Mouse (Mus musculus) neural tube, embryonic 12.5 days (tissue): Measurements from ENCODE around the gene Cenpt. TPM values are rescaled to one million over a fixed set of nuclear protein-coding genes. Genes with fewer than 3 reads are reported as not detected.

Source experiments
- ATAC-seq: fragments of 200-750 bp; cut with Nextera tagmentation; 2 replicates; pipeline ENCODE4 v1.8.0; 2017; ENCODE audit warnings: low read depth, mild to moderate bottlenecking, moderate TSS enrichment, moderate library complexity; ENCODE audit not compliant: low FRiP score
- H3K27ac ChIP-seq: fragments of 300-500 bp; sonication (generic); 2 replicates; pipeline ENCODE4 v1.5.1; 2016
- H3K27me3 ChIP-seq: fragments of 300-500 bp; sonication (generic); replicated peaks from 2 replicates; pipeline ENCODE4 v1.6.1; 2016; ENCODE audit warnings: mild to moderate bottlenecking
- H3K36me3 ChIP-seq: fragments of 300-500 bp; sonication (generic); 2 replicates; pipeline ENCODE4 v1.6.1; 2016; ENCODE audit warnings: mild to moderate bottlenecking
- H3K4me1 ChIP-seq: fragments of 300-500 bp; sonication (generic); 2 replicates; pipeline ENCODE4 v1.6.1; 2016
- H3K4me2 ChIP-seq: fragments of 300-500 bp; sonication (generic); replicated peaks from 2 replicates; pipeline ENCODE4 v1.6.1; 2016; ENCODE audit warnings: mild to moderate bottlenecking
- H3K4me3 ChIP-seq: fragments of 300-500 bp; sonication (generic); 2 replicates; pipeline ENCODE4 v1.5.1; 2016
- H3K9ac ChIP-seq: fragments of 300-500 bp; sonication (generic); 2 replicates; pipeline ENCODE4 v1.6.1; 2016; ENCODE audit warnings: mild to moderate bottlenecking
- H3K9me3 ChIP-seq: fragments of 300-500 bp; sonication (generic); 2 replicates; pipeline ENCODE4 v1.6.1; 2016; ENCODE audit warnings: mild to moderate bottlenecking
- WGBS: fragments of 180-500 bp; shearing (Covaris S2); methylation state at CpG from one replicate; pipeline ENCODE4 v1.1.7; 2016; 5-methylcytosine and 5-hydroxymethylcytosine counted together
- polyA plus RNA-seq: library from polyadenylated mRNA; unstranded; fragments of >200 nt; fragmentation: Nextera tagmentation; extraction: Ambion mirVana; gene quantifications from 2 replicates; pipeline ENCODE4 v1.2.1, GENCODE M21; 2016

Cenpt gene
- polyA plus RNA-seq, 1 experiment from 2014 or later, result 61.8 TPM

DNA sequence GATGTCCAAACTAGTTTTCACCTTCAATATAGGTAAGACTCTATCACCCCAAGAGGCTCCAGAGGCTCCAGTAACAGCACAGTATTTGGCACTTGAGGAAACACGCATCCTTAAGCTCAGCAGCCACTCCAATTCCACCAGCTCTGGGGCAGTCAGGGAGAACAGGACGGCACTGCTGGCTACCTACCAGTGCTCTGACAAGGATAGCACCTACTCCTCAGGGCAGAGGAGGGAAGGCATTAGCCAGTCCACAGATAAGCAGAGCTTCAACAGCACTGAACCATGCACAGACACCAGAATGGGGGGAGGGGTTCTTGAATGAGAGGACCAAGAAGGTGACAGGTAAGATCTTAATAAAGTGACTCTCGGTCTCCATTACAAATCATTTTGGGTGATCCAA, 33.4 kb downstream of the Cenpt start:
- H3K4me1 ChIP-seq, result no peaks in the 10 kb centered on the region
- no peak overlapping the region for H3K27ac ChIP-seq
- H3K9me3 ChIP-seq, result no peaks in the 10 kb centered on the region
- no peak for ATAC-seq
- H3K27me3 ChIP-seq, result no peaks in the 10 kb centered on the region
- no peak overlapping the region for H3K4me3 ChIP-seq
- H3K9ac ChIP-seq, result no peak overlapping the region
- H3K4me2 ChIP-seq, result no peak overlapping the region
- WGBS, result 96% methylated on average over 3 of the region's 3 CpGs
- H3K36me3 ChIP-seq, result peaks cover 48% of the 10 kb centered on the region

GRCm38 (mm10) chr8:105813241-105813640, 39.8 kb downstream of the Cenpt start:
- Histone ChIP-seq H3K9ac (no peak overlapping the region), H3K36me3 (peaks cover 20% of the 10 kb centered on the region), H3K4me3 (no peak overlapping the region), H3K9me3 (no peaks in the 10 kb centered on the region), H3K27me3 (no peaks in the 10 kb centered on the region), H3K27ac (no peak overlapping the region), H3K4me2 (no peak overlapping the region), H3K4me1 (no peaks in the 10 kb centered on the region; the same call in 1 of the 2 replicates)
- ATAC-seq, result no peak
- WGBS, result 98% methylated on average over 6 of the region's 6 CpGs

GRCm38 (mm10) chr8:105812511-105812910, 40.6 kb downstream of the Cenpt start:
- Histone ChIP-seq H3K36me3 (peaks cover 20% of the 10 kb centered on the region), H3K27ac (no peak overlapping the region), H3K4me2 (no peak overlapping the region), H3K27me3 (no peaks in the 10 kb centered on the region), H3K9ac (no peak overlapping the region), H3K4me3 (no peak overlapping the region), H3K4me1 (no peaks in the 10 kb centered on the region; the same call in 1 of the 2 replicates), H3K9me3 (no peaks in the 10 kb centered on the region)
- WGBS, result 89% methylated on average over 5 of the region's 5 CpGs
- no peak for ATAC-seq

DNA sequence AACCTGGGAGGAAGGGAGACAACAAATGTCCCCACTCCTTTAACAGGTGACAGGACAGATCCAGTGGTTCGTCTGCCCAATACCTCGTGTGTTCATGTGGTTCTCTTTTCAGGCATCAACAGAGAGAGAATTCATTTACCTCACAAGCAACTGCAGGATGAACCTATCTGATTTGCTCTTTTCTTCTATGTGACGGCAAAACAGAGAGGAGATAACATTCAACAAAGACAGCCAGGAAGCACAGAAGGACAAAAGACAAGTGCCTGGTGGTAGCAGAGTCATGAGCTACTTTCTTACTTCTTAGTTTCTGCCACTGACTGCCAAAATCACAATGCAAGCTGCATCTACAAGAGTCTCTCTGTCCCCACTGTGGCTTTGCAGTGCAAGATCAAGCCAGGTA, 41.5 kb downstream of the Cenpt start:
- no peak for ATAC-seq
- H3K4me2 ChIP-seq, result no peak overlapping the region
- H3K9me3 ChIP-seq, result no peaks in the 10 kb centered on the region
- 90% methylated on average over 3 of the region's 3 CpGs for WGBS
- no peak overlapping the region for H3K4me3 ChIP-seq
- H3K9ac ChIP-seq, result no peak overlapping the region
- H3K27me3 ChIP-seq, result no peaks in the 10 kb centered on the region
- peaks cover 20% of the 10 kb centered on the region for H3K36me3 ChIP-seq
- H3K4me1 ChIP-seq, result no peaks in the 10 kb centered on the region; the same call in 1 of the 2 replicates
- H3K27ac ChIP-seq, result no peak overlapping the region

- WGBS, result 91% methylated on average over 10 of the region's 10 CpGs
Measured at GRCm38 (mm10) chr8:105811061-105811460, 42.0 kb downstream of the Cenpt start.

DNA sequence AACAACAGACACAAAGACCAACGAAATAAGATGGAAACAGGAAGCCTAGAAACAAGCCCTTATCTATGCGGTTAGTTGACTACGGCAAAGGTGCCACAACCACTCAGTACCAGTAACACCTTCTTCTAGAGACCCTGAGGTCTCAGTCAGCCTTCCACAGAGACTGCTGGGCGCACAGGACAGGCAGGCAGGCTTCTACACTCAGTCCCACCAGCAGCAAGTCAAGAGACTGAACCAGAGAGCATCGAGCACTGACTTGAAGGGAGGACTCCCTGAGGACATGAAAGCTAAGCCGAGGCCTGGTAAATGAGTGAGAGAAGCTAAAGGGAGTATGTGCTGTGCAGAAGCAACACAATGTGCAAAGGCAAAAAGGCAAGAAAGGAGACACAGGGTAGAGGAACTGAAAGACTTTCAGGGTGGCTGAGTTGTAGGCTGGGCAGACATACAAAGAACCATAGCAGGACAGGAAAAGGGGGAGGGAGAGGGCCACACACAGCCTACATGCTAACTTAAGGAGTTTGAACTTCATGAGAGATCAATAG, 42.8 kb downstream of the Cenpt start:
- peaks cover 23% of the 10 kb centered on the region for H3K36me3 ChIP-seq
- H3K4me2 ChIP-seq, result no peak overlapping the region
- no peak for ATAC-seq
- no peaks in the 10 kb centered on the region; the same call in 1 of the 2 replicates for H3K4me1 ChIP-seq
- 93% methylated on average over 6 of the region's 6 CpGs for WGBS
- H3K27me3 ChIP-seq, result no peaks in the 10 kb centered on the region
- H3K27ac ChIP-seq, result no peak overlapping the region
- no peak overlapping the region for H3K4me3 ChIP-seq
- no peak overlapping the region for H3K9ac ChIP-seq
- H3K9me3 ChIP-seq, result no peaks in the 10 kb centered on the region

More at GRCm38 (mm10) chr8:105811061-105811460, 42.0 kb downstream of the Cenpt start:
- Histone ChIP-seq H3K27ac (no peak overlapping the region), H3K9ac (no peak overlapping the region), H3K27me3 (no peaks in the 10 kb centered on the region), H3K4me1 (no peaks in the 10 kb centered on the region; the same call in 1 of the 2 replicates), H3K4me3 (no peak overlapping the region), H3K4me2 (no peak overlapping the region), H3K9me3 (no peaks in the 10 kb centered on the region), H3K36me3 (peaks cover 20% of the 10 kb centered on the region)
- ATAC-seq, result no peak

DNA sequence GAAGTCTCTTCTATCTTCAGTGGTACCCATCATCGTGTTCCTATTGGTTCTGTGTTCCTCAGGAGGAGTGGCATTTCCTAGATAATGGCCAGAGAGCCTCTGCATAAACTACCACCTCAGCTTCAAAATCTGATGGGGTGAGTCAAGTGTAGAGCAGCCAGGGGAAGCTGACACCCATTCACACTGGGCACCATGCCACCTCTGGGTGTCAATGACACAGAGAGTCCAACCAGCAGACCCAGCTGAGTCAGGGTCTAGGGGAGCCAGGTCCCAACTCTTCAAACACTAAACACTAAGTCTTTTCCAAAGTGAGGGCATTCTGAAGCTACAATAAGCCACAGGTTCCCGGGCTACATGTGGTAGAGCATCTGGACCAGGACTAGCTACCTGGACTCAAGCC, 44.6 kb downstream of the Cenpt start:
- Histone ChIP-seq H3K36me3 (peaks cover 32% of the 10 kb centered on the region), H3K27ac (no peak overlapping the region), H3K4me1 (no peaks in the 10 kb centered on the region; the same call in 1 of the 2 replicates), H3K4me3 (no peak overlapping the region), H3K27me3 (no peaks in the 10 kb centered on the region), H3K4me2 (no peak overlapping the region), H3K9ac (no peak overlapping the region), H3K9me3 (no peaks in the 10 kb centered on the region)
- 97% methylated on average over 2 of the region's 2 CpGs for WGBS
- no peak for ATAC-seq

DNA sequence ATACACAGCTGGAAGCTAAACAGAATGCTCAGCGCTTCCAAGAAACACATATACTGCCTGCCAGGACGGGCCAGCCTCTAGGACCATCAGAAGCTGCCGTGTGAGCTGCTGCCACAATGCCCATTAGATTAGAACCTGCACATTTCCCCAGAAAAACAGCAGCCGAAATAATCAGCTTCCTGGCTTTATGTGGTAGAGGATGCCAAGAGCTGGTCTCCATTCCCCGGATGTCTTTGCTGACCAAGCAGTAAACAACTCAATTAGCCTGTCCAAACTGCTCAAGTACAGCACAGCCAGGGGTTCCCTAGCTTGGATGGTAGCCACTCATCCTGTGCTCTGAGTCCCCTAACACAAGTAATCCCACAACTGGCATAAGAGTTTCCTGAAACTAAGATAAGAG, 45.3 kb downstream of the Cenpt start:
- Histone ChIP-seq H3K4me3 (no peak overlapping the region), H3K27me3 (no peaks in the 10 kb centered on the region), H3K4me2 (no peak overlapping the region), H3K36me3 (peaks cover 32% of the 10 kb centered on the region), H3K9ac (no peak overlapping the region), H3K4me1 (no peaks in the 10 kb centered on the region; the same call in 1 of the 2 replicates), H3K9me3 (no peaks in the 10 kb centered on the region), H3K27ac (no peak overlapping the region)
- ATAC-seq, result no peak
- WGBS, result 91% methylated on average over 5 of the region's 5 CpGs

DNA sequence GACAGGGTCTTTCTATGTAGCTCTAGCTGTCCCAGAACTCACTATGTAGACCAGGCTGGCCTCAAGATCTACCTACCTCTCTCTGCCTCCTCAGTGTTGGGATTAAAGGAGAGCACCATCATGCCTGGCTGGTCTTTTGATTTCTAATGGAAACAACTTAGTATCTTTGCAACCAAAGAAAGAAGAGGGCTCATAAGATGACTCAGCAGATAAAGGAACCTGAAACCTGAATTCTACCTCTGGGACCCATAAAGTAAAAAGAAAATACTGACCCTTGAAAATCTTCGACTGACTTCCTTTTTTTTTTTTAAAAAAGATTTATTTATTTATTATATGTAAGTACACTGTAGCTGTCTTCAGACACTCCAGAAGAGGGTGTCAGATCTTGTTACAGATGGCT, 47.1 kb downstream of the Cenpt start:
- no peak overlapping the region for H3K4me3 ChIP-seq
- no peaks in the 10 kb centered on the region for H3K4me1 ChIP-seq
- H3K4me2 ChIP-seq, result no peak overlapping the region
- no peaks in the 10 kb centered on the region for H3K27me3 ChIP-seq
- no peak for ATAC-seq
- H3K36me3 ChIP-seq, result peaks cover 17% of the 10 kb centered on the region
- 83% methylated on average over 1 of the region's 1 CpGs for WGBS
- H3K9ac ChIP-seq, result no peak overlapping the region
- H3K9me3 ChIP-seq, result no peaks in the 10 kb centered on the region
- no peak overlapping the region for H3K27ac ChIP-seq

- Histone ChIP-seq H3K27ac (no peak overlapping the region), H3K9ac (no peak overlapping the region), H3K4me3 (no peak overlapping the region), H3K27me3 (no peaks in the 10 kb centered on the region), H3K4me2 (no peak overlapping the region), H3K36me3 (peaks cover 14% of the 10 kb centered on the region), H3K9me3 (no peaks in the 10 kb centered on the region), H3K4me1 (no peaks in the 10 kb centered on the region)
- ATAC-seq, result no peak
- 78% methylated on average over 3 of the region's 3 CpGs for whole genome bisulfite sequencing
Measured at GRCm38 (mm10) chr8:105805346-105805745, 47.7 kb downstream of the Cenpt start.

DNA sequence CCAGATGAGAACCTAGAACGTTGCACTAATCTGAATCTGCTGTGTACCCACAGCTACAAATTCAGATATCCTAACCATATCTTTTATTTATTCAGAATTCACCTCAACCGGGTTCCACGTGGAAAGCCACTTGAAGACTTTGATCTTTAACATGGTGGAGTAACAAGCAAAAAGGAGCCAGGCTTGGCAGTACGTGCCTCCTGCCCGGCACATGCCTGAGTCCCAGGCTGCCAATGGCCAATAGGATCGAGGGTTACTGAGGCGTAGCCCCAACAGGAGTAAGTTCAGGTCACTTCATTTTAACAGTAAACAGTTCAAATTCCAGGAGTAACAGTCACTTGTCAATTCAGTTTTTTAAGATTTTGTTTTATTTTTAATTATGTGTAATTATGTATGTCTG, 48.3 kb downstream of the Cenpt start:
- Histone ChIP-seq H3K4me1 (no peaks in the 10 kb centered on the region), H3K27ac (no peak overlapping the region), H3K27me3 (no peaks in the 10 kb centered on the region), H3K4me2 (no peak overlapping the region), H3K4me3 (no peak overlapping the region), H3K9me3 (no peaks in the 10 kb centered on the region), H3K36me3 (peaks cover 16% of the 10 kb centered on the region), H3K9ac (no peak overlapping the region)
- WGBS, result 95% methylated on average over 7 of the region's 7 CpGs
- ATAC-seq, result no peak

DNA sequence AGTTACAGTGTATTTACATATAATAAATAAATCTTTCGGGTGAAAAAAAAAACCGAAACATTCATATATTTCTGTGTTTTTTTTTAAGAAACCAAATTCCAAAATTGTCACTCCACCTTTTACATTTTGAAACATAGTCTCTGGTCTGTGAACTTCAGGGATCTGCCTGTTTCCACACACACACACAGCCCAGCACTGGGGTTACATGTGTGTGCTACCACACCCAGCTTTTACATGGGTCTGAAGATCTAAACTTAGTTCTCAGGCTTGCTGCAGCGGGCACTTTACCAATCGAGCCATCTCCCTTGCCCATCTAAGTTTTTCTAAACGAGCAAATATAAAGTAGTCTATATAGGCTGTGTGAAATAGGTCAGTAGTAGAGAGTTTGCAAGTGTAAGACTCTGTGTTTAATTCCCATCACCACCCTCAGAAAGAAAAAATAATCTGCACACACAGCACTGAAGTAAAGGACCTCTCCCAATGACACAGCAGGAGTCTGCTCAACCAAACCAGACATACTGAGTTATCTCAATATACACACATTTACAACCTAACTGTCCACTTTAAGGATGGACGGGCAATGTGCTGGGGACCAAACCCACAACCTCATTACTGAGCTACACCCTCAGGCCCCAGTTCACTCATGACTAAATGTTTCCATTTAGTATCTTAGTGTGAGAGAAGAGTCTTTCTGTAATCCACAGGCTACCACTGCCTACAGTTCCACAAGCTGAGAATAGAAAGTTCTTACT, 51.7 kb downstream of the Cenpt start:
- H3K36me3 ChIP-seq, result peaks cover 16% of the 10 kb centered on the region
- no peak overlapping the region for H3K4me3 ChIP-seq
- no peaks in the 10 kb centered on the region for H3K9me3 ChIP-seq
- H3K27me3 ChIP-seq, result no peaks in the 10 kb centered on the region
- no peak overlapping the region for H3K4me2 ChIP-seq
- peaks cover 7% of the 10 kb centered on the region for H3K4me1 ChIP-seq
- WGBS, result 87% methylated on average over 6 of the region's 6 CpGs
- no peak overlapping the region for H3K9ac ChIP-seq
- H3K27ac ChIP-seq, result no peak overlapping the region
- no peak for ATAC-seq
